Mouse (Mus musculus): ENCODE measurements at regions not wholly inside any gene's neighbourhood (a gene's known extent, or its start where the extent isn't known, plus 50 kb on each side); places are given as distances from the start of the nearest gene placed in this dataset.

DNA sequence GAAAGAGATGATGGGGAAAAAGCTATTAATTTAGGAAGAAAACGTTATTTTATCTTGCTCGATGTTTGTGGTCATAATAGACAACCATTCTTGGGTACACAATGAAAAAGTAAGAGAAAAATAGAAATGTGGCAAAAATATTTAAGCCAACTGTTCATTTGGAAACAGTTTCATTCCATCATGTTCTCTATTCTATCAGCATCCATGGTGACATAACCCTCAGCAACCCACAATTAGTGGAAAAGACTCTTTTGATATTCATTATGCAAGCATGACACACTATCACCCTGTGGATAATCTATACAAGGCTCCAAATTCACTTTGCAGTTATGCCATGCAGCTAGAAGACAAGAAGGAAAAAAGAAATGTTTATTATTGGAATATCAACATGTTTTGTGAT is 118.7 kb upstream of the Pter start:
- no peak for TF ChIP-seq POLR2A (IDR thresholded peaks at IDR 0.05; ENCODE audit: borderline replicate concordance, control insufficient read depth, low read depth, low read length)
- no peak for TF ChIP-seq CTCF (IDR thresholded peaks at IDR 0.05; ENCODE audit: control insufficient read depth, insufficient read depth, low read length)
